Mouse (Mus musculus): Measurements from ENCODE around the gene Apopt1.
"Not testable (repeated sequence)": the region's sequence is repeated elsewhere in the genome, so short reads cannot be mapped to it uniquely, and the experiment has no call there.

Gene Apopt1

DNA sequence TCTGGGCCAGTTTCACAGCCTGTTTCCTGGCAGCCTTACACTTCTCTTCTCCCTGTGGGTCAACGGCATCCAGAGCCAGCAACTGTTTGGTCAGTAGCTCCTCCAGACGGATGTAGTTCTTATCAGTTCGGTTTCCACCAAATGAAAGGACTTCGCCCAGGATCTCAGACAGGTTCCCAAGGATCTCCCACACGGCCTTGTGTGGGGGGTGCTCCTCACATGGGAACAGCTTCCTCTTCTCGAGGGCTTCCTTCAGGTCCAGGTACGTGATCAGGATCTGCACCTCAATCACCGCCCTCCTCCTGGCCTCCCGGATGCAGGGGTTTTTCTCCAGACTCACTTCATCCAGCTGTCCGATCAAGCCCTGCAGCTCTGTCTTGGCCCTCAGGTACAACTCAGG is 3.0 kb upstream of the Apopt1 start:
- no peak for DNase-seq

- DNase-seq = peak; percentile 58
Observed at GRCm38 (mm10) chr12:111712476-111712875, 585 bp upstream of the Apopt1 start.

- not testable (repeated sequence) for DNase-seq
Observed at GRCm38 (mm10) chr12:111713880-111714279, 819 bp downstream of the Apopt1 start.

DNA sequence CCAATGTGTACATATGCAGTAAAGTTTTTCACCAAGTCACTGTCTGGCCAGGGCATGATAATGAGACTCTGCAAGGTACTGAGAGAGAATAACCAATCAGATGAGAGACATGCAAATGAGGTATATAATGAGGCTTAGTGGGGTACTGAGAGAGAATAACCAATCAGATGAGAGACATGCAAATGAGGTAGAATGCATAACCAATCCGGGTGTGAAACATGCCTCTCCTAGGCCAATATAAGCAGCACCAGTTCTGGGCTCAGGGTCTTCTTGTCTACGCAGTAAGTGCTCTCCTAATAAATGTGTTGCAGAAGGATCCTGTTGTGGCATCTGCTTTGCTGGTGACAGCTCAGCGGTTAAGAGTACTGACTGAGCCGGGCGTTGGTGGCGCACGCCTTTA is 3.4 kb downstream of the Apopt1 start:
- DNase-seq = no peak

- no peak for DNase-seq
Observed at GRCm38 (mm10) chr12:111718656-111719055, 5.6 kb downstream of the Apopt1 start.

DNA sequence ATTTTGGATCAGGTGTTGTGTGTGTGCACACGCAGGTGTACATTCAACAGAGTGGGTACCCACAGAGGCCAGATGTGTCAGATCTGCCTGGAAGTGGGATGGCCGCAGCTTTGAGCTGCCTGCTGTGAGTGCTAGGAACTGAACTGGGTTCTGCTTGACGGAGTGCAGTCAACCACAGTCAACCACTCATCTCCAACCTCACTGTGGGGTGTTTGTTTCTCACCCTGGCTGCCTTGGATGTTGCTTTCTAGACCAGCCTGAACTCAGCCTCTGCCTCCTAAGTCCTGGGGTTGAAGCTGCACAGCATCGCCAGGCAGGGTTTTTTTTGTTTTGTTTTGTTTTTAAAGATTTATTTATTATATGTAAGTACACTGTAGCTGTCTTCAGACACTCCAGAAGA is 7.2 kb downstream of the Apopt1 start:
- no peak for DNase-seq

DNA sequence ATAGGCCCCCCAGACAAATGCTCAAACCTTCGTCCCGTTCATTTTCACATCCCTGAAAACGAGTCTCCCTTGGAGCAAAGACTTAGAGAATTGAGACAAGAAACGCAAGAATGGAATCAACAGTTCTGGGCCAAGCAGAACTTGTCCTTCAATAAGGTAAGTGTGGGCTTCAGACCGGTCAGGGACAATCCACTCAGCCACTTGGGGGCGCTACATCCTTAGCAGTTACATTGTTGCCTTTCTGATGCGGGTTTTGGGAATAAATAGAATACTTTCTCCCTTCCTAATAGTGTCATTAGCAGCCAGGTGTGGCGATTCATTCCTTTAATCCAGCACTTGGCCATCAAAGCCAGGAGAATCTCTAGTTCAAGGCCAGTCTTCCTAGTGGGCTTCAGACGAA is 9.6 kb downstream of the Apopt1 start:
- peak; percentile 81 for DNase-seq

DNA sequence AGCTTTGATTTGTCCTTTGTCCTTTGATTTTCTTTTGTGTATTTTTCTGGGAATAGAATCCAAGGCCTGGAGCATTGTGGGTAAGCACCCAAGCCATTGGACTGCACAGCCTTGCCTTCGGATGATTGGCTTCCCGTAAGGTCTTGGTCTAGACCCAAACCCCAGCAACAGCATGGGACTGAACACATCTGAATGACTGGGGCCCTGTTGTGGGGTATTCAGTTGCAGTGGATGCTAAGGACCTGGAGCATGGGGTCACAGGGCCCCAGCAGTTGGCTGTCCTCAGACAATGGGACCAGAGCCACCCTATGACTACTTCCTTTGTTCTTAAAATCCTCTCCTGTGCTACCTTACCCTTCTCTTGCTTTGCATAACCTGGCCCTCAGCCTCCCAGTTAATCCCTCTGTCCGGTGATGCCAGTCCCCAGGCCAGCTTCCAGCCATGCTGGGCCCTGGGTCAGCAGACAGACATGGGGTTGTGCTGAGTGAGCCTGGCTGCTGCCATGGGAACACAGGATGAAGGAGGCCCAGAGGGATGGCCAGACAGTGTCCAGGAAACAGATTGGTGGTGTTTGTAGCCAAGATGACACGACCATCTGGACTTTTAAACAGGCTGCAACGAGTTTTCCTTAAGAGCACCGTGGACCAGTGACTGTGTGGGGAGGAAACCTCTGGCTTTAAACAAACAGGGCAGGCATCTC is 11.7 kb downstream of the Apopt1 start:
- no peak for DNase-seq

GRCm38 (mm10) chr12:111725338-111726121 is 12.5 kb downstream of the Apopt1 start:
- no peak for DNase-seq

DNA sequence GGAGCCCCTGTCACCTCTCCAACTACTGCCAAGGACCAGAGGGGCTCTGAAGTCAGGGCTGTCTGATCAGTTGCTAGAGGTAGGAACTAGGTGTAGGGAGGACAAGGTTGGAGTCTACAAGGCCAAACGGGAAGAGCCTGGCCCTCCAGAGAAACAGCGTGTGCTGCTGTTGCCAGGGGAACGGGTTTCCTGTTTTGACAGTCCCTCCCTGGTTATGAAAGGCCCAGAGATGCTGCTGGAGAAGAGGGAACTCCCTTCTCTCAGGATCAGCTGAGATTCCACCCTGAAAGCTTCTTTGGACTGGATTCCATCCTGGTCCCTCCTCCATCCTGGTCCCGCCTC is 13.0 kb downstream of the Apopt1 start:
- no peak for DNase-seq

GRCm38 (mm10) chr12:111727956-111728355 is 14.9 kb downstream of the Apopt1 start:
- no peak for DNase-seq

DNA sequence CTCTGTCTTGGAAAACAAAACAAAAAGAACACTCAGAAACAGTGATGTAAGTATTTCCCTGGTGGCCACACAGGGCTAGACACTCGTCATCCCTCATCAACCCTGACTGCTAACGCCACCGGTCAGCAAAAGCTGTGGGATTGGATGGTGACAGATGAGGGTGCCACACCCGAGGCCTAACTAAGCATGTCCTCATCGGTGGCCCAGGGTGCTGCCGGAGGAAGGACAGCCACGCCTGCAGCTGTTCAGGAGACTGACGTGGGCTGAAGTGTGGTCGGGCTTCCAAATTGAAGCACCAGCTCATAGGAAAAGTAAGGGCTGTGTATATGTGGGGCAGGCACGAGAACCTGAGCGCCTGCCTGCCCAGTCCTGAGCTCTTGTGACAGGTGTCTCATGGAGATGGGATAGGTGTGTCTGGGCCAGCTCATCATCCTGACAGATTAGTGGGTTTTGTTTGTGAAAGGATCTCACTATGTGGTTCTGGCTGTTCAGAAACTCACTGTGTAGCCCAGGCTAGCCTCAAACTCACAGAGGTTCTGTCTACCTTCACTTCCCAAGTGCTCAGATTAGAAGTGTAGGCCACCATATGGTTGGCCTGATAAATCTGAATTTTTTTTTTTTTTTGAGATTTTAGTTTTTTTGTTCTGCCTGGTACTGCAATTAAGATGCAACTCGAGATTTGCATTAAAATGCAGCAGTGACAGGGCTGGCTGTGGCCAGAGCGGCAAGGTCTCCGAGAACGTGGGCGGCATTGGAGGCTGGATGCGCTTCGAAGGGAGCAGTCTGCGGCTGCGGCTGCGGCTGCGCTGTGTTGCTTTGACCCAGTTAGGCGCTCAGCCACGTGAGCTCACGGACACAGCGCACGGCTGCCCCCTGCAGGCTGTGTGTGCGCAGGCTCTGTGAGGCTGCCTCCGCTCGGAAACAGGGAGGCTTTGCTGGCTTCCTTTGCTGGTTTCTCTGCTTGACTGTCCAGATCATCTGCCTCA is 19.1 kb downstream of the Apopt1 start:
- DNase-seq = peak; percentile 94

- no peak for DNase-seq
Observed at GRCm38 (mm10) chr12:111732921-111733320, 19.9 kb downstream of the Apopt1 start.

DNA sequence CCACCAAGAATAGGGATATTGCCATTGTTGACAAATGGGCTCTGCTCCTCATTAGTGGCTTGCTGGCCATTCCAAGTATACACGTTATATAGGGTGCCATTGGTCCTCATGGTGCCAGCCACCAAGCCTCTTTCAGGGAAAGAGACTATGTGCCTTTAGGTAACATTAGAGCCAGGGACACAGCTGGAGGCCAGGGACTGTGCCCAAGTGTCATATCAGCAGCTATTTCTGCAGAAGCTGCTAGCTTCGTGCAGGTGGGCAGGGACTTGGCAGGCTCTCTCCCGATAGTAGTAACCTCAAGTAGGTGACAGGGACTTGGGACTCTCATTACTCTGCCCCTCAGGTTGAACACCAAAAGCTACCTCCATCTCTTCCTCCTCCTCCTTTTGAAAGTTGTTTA is 21.9 kb downstream of the Apopt1 start:
- no peak for DNase-seq

DNA sequence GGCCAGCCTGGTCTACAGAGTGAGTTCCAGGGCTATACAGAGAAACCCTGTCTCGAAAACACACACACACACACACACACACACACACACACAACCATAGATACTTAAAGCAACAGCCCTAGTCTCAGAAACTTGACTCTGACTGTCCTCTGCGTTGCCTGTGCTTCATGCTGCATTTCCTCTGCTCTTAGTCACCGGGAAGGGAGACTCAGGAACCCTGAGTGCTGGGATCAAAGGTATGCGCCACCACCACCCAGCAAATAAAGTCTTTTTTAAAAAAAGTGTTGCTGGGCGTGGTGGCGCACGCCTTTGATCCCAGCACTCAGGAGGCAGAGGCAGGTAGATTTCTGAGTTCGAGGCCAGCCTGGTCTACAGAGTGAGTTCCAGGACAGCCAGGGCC is 23.6 kb downstream of the Apopt1 start:
- DNase-seq = not testable (repeated sequence)

GRCm38 (mm10) chr12:111737370-111737769 is 24.3 kb downstream of the Apopt1 start:
- no peak for DNase-seq

DNA sequence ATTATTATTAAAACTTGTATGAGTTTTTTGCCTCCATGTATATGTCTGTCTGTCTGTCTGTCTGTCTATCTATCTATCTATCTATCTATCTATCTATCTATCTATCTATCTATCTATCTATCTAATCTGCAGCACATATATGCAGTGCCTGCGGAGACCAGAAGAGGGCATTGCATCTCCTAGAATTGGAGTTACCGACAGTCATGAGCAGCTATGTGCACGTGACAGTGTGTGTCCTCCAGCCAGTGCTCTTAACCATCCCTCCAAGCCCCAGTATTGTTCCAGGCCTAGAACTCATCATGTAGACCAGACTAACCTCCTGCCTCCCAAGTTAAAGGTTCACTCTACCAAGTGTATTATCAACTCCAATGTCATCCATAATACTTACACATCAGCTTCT is 25.7 kb downstream of the Apopt1 start:
- peak; percentile 74 for DNase-seq

DNA sequence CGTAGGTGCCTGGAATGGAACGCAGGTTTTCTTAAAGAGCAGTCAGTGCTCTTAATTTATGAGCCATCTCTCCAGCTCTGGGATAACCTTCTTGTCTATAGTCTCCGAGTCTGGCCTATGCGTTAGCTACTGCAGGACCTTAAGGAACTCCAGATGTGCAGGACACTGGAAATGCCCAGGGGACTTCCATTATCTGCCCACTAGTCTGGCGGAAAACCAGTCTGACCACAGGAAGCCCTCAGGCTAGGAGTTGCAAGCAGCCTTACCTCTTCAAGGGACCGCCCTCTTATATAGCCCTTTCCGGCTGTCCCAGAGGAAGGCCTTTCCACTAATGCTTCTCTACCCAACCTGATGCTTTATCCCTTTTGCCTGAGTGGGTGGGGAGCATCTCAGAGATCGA is 28.3 kb downstream of the Apopt1 start:
- no peak for DNase-seq

GRCm38 (mm10) chr12:111743419-111743818 is 30.4 kb downstream of the Apopt1 start:
- no peak for DNase-seq

- DNase-seq = peak; percentile 54
Observed at GRCm38 (mm10) chr12:111743981-111744423, 30.9 kb downstream of the Apopt1 start.

- DNase-seq = no peak
Observed at GRCm38 (mm10) chr12:111745274-111745673, 32.2 kb downstream of the Apopt1 start.

GRCm38 (mm10) chr12:111746091-111746490 is 33.0 kb downstream of the Apopt1 start:
- peak; percentile 69 for DNase-seq

GRCm38 (mm10) chr12:111747421-111747820 is 34.4 kb downstream of the Apopt1 start:
- no peak for DNase-seq

Data from thymus, postnatal 4 days (tissue).